Mouse (Mus musculus): Measurements from ENCODE around the gene Gm10073.
"Not testable (repeated sequence)": the region's sequence is repeated elsewhere in the genome, so short reads cannot be mapped to it uniquely, and the experiment has no call there.

Gm10073 gene

GRCm38 (mm10) chr8:106599265-106599979 is 26.2 kb upstream of the Gm10073 start:
- DNase-seq (ENCODE audit: low spot score in 2 of 2), result no peak

- no peak for DNase-seq (ENCODE audit: low spot score in 2 of 2)
These were observed 23.8 kb upstream of the Gm10073 start for GRCm38 (mm10) chr8:106597067-106597466.

GRCm38 (mm10) chr8:106595623-106596022 is 22.4 kb upstream of the Gm10073 start:
- not testable (repeated sequence) for DNase-seq (ENCODE audit: low spot score in 2 of 2)

- no peak for DNase-seq (ENCODE audit: low spot score in 2 of 2)
These were observed 19.2 kb upstream of the Gm10073 start for GRCm38 (mm10) chr8:106592458-106592857.

GRCm38 (mm10) chr8:106588443-106589431 is 15.5 kb upstream of the Gm10073 start:
- DNase-seq (ENCODE audit: low spot score in 2 of 2), result no peak

- no peak for DNase-seq (ENCODE audit: low spot score in 2 of 2)
These were observed 13.6 kb upstream of the Gm10073 start for GRCm38 (mm10) chr8:106586896-106587295.

- no peak for DNase-seq (ENCODE audit: low spot score in 2 of 2)
These were observed 12.4 kb upstream of the Gm10073 start for GRCm38 (mm10) chr8:106585671-106586037.

GRCm38 (mm10) chr8:106584942-106585670 is 11.8 kb upstream of the Gm10073 start:
- no peak for DNase-seq (ENCODE audit: low spot score in 2 of 2)

- no peak for DNase-seq (ENCODE audit: low spot score in 2 of 2)
These were observed 8.3 kb upstream of the Gm10073 start for GRCm38 (mm10) chr8:106581344-106582088.

GRCm38 (mm10) chr8:106579510-106579909 is 6.2 kb upstream of the Gm10073 start:
- no peak for DNase-seq (ENCODE audit: low spot score in 2 of 2)

GRCm38 (mm10) chr8:106576849-106577555 is 3.7 kb upstream of the Gm10073 start:
- no peak for DNase-seq (ENCODE audit: low spot score in 2 of 2)

- no peak for DNase-seq (ENCODE audit: low spot score in 2 of 2)
These were observed 1.0 kb upstream of the Gm10073 start for GRCm38 (mm10) chr8:106574283-106574682.

- not testable (repeated sequence) for DNase-seq (ENCODE audit: low spot score in 2 of 2)
These were observed 1.1 kb downstream of the Gm10073 start for GRCm38 (mm10) chr8:106572175-106572574.

GRCm38 (mm10) chr8:106571551-106572172 is 1.6 kb downstream of the Gm10073 start:
- no peak for DNase-seq (ENCODE audit: low spot score in 2 of 2)

- DNase-seq (ENCODE audit: low spot score in 2 of 2), result no peak
These were observed 2.9 kb downstream of the Gm10073 start for GRCm38 (mm10) chr8:106570386-106570785.

- no peak for DNase-seq (ENCODE audit: low spot score in 2 of 2)
These were observed 4.3 kb downstream of the Gm10073 start for GRCm38 (mm10) chr8:106569006-106569405.

- DNase-seq (ENCODE audit: low spot score in 2 of 2), result no peak
These were observed 9.5 kb downstream of the Gm10073 start for GRCm38 (mm10) chr8:106563691-106564182.

- peak in 1 of 2 experiments; percentile 18 for DNase-seq (ENCODE audit: low spot score in 2 of 2)
These were observed 12.0 kb downstream of the Gm10073 start for GRCm38 (mm10) chr8:106561097-106561865.

GRCm38 (mm10) chr8:106559844-106560243 is 13.4 kb downstream of the Gm10073 start:
- DNase-seq (ENCODE audit: low spot score in 2 of 2), result no peak

All from frontal cortex, postnatal 10 days (tissue).